Mouse (Mus musculus) cerebellum, adult 2 months (tissue): ENCODE measurements at regions not wholly inside any gene's neighbourhood (a gene's known extent, or its start where the extent isn't known, plus 50 kb on each side); places are given as distances from the start of the nearest gene placed in this dataset.

Experiments
- CTCF ChIP-seq: fragments of 200-500 bp; IDR thresholded peaks from 2 replicates; pipeline ENCODE4 v1.5.1; 2011; ENCODE audit warnings: low read depth, mild to moderate bottlenecking, control low read depth, low read length, moderate library complexity, borderline replicate concordance; ENCODE audit not compliant: insufficient read depth
- POLR2A ChIP-seq: fragments of 200-500 bp; IDR thresholded peaks from 2 replicates; pipeline ENCODE4 v1.6.1; 2011; ENCODE audit warnings: low read length, control low read depth, borderline replicate concordance; ENCODE audit not compliant: insufficient read depth

DNA sequence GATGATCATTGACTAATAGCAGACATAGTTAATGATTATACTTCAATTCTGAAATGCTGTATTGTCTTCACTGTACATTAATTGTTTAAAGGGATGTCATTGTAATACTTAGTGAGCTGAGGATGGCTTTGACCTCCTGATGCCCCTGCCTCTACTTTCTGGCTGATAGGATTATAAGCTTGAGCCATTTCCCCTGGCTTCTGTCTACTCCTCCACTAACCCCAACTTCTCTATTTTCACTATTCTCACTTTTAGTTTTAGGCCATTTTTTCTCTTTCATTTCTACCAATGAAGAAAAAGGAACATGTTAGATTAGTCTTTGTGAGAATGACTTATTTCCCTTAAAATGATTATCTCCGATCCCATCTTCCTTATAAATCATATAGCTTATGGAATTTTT is 190.9 kb downstream of the Stard3nl start:
- no peak for TF ChIP-seq CTCF
- TF ChIP-seq POLR2A = no peak
